Mouse (Mus musculus) regulatory T cell (primary cell): ENCODE data around the gene E130308A19Rik.

Source experiments
- in situ Hi-C: fragments of 300-600 bp; cut with MboI, MseI; formaldehyde crosslinking; loops from one replicate; pipeline ENCODE4 v1.15.1; 2025; ENCODE audit warnings: high pct_unique_total_duplicates

Gene E130308A19Rik

GRCm38 (mm10) chr4:59727187-59727877 is 101.3 kb downstream of the E130308A19Rik start:
- in situ Hi-C loops: no loop called here

GRCm38 (mm10) chr4:59727878-59728261 is 101.9 kb downstream of the E130308A19Rik start:
- in situ Hi-C loops: no loop called here

DNA sequence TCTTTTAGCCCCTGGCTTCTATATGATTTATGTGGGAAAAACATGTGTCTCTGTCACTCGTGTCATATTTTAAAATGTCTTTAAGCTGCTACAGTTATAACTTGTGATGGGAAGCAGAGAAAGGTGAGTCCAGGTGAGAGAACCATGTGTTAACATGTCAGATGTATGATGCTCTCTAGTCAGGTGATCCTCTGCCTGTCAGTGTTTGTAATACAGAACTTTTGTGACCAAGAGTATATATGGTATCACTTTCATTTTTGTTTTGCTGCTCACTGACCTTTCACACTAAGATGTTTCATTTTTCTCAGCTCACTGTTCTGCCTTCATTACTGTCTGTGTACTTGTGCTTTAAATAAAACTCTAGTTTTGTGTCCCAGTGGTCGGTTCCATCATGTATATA is 102.8 kb downstream of the E130308A19Rik start:
- in situ Hi-C loops: no loop called here

- in situ Hi-C loops: no loop called here
These were observed 105.5 kb downstream of the E130308A19Rik start for GRCm38 (mm10) chr4:59731544-59731943.

- in situ Hi-C loops: no loop called here
These were observed 113.3 kb downstream of the E130308A19Rik start for GRCm38 (mm10) chr4:59739321-59739720.

DNA sequence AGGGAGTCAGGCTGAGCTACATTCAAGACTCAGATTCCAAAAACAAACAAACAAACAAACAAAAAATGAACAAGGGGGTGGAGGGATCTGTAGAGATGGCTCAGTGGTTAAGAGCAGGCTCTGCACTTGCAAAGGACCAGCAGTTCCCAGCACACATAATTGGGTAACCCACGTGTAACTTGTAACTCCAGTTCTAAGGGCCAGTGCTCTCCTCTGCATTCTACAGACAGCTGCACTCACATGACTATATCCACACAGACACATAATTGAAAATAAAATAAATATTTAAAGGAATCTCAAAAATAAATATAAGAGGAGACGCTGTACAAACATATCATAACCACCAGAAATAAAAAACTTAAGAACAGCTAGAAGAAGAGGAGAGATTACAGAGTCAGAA is 113.9 kb downstream of the E130308A19Rik start:
- in situ Hi-C loops: no loop called here

GRCm38 (mm10) chr4:59753491-59754140 is 127.6 kb downstream of the E130308A19Rik start:
- in situ Hi-C loops: no loop called here

DNA sequence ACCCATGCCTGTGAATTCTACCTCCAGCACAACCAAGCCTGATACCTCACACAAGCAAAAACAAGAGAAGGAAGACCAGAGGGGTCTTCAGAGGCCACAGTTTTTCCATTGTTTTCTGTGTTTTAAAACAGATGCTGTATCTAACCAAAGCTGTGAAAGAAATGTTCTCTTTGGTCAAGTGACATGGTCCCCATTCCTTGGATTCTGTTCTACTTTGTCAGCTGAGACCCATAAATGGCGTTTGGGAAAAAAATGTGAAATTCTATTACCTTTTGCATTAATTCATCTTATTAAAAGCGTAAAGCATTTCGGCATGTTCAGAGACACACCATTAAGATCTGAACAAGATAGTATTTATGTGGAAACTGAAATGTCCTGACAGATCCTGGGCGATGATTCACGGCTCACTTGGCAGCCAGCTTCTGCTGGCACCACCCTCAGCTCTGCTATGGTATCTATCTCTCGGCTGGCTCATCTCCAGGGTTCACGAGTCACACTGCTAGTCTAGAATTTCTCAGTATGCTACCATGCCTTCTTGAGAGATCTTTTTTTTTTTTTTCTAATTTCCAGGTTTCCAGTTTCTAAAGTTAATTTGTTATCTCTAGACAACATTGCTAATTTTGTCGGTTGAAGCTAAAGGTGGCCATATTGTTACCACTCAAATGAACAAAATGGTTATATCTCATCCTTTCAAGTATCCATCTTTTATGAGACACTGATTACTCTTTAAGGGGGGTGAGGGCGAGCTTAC is 130.5 kb downstream of the E130308A19Rik start:
- in situ Hi-C loops: no loop called here

DNA sequence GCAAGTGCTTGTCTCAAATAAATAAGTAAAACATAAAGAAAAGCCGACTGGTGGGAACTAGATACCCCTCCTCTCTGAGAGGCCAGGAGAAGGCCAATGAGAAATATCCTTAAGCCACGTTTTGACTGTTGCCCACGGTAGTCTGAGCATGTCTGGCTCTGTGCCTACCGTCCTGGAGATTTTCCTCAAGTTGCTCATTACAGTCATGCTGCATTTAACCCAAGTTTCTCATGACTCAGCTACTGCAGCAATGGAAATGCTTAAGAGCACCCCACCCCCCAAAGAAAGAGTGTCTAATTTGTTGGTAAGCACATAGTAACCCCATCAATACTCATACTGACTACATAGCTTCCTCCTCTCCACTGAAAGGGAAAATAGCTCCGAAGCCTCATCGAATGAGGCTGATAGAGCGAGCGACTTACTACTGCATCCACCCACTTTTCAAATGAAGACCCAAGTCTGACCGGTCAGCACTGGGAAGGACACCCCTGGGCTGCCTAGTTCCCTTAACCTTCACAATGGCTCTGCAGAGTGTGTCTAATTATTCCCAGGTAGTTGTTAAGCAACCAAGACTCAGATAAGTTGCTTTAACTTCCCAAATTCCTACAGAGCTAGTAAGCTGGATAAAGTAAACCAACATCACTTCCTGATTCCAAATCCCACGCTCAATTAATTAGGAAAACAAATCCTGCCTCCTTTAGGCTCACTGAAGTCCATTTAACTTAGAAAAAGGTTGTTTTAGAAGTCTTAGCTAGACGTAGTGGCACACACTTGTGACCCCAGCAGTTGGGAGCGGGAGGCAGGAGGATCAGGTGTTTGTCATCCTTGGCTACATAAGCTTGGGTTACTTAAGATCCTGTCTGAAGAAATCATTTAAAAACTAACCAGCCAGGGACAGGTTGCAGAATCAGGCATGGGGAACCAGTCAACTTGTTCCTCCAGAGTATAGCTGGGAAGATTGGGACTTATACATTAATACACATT is 131.7 kb downstream of the E130308A19Rik start:
- in situ Hi-C loops: no loop called here

- in situ Hi-C loops: no loop called here
These were observed 134.0 kb downstream of the E130308A19Rik start for GRCm38 (mm10) chr4:59760016-59760415.

GRCm38 (mm10) chr4:59760636-59761364 is 134.8 kb downstream of the E130308A19Rik start:
- in situ Hi-C loops: no loop called here

GRCm38 (mm10) chr4:59761365-59761729 is 135.3 kb downstream of the E130308A19Rik start:
- in situ Hi-C loops: no loop called here

DNA sequence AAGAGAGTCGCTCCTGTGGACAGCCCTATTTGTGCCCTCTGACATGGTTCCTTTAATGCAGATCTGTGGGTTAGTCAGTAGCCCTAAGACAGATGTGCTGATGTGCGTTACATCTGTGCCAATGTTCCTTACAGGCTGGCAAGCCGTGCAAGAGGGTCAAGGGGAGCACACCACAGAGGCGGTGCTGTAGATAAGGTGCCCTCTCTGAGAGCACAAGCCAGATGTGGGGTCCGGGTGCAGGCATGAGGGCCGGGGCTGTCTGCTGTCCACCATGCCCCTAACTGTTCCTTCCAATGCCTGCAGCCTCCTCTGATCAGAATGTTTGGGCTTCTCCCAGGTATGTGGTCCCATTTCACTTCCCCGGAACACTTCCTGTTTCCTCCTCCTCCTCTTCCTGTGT is 138.9 kb downstream of the E130308A19Rik start:
- in situ Hi-C loops: loop anchor here (5.0 kb wide), 1 partner anchor 143 kb away; no protein-coding TSS in a partner anchor

GRCm38 (mm10) chr4:59765385-59766005 is 139.5 kb downstream of the E130308A19Rik start:
- in situ Hi-C loops: loop anchor here (5.0 kb wide), 1 partner anchor 143 kb away; no protein-coding TSS in a partner anchor

GRCm38 (mm10) chr4:59767717-59768116 is 141.7 kb downstream of the E130308A19Rik start:
- in situ Hi-C loops: loop anchor here (5.0 kb wide), 1 partner anchor 145 kb away; no protein-coding TSS in a partner anchor

- in situ Hi-C loops: no loop called here
These were observed 146.3 kb downstream of the E130308A19Rik start for GRCm38 (mm10) chr4:59772171-59772879.

DNA sequence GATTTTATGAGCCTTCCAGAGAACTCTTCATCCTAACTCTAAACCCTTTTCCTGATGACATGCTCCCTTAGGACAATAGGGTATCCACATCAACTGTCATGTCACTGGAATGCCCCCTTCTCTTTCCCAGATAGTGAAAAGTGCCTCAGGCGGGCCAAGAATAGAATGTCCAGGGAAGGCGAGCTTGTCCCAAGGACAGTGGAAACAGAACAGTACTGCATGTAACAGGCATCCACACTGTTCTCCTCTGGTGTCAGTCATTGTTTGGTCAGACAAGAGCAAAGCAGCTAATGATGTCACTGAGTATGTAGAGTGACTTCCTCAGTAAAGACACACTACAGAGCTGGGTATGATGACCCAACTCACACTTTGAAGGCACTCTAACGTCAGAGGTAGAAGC is 151.8 kb downstream of the E130308A19Rik start:
- in situ Hi-C loops: no loop called here

GRCm38 (mm10) chr4:59780568-59780967 is 154.6 kb downstream of the E130308A19Rik start:
- in situ Hi-C loops: no loop called here
